ENCODE assay signal across 28 mouse cellular contexts in genomic region chr9:41257244-41257643, GRCm38 (mm10).
"Had no signal": no experiment of that assay in that cellular context is flagged by ENCODE, and none has a peak within 500 bp of the region (broad histone marks: within the 10 kb centered on the region; RNA-seq: fewer than 3 reads in every experiment).

No protein-coding gene starts in this region.

- ATAC-seq: liver, postnatal 0 days; lung, postnatal 0 days had no signal

- H3K9ac ChIP-seq: kidney, embryonic 15.5 days; limb, embryonic 12.5 days; limb, embryonic 15.5 days; liver, embryonic 14.5 days; liver, postnatal 0 days; lung, embryonic 14.5 days; neural tube, embryonic 12.5 days; neural tube, embryonic 15.5 days; stomach, embryonic 15.5 days had no signal

- H3K9me3 ChIP-seq: kidney, embryonic 15.5 days; limb, embryonic 12.5 days; limb, embryonic 15.5 days; megakaryocyte, embryonic 14.5 days; midbrain, embryonic 10.5 days; neural tube, embryonic 12.5 days; neural tube, embryonic 15.5 days; stomach, embryonic 15.5 days had no signal

- H3K27me3 ChIP-seq: kidney, embryonic 15.5 days; limb, embryonic 12.5 days; limb, embryonic 15.5 days; neural tube, embryonic 12.5 days; neural tube, embryonic 15.5 days; stomach, embryonic 15.5 days had no signal

- H3K4me3 ChIP-seq: kidney, embryonic 15.5 days; layer of hippocampus, adult 2 months; left cerebral cortex, adult 2 months; limb, embryonic 12.5 days; limb, embryonic 15.5 days; megakaryocyte, embryonic 14.5 days; midbrain, embryonic 10.5 days; neural tube, embryonic 12.5 days; neural tube, embryonic 15.5 days; stomach, embryonic 15.5 days had no signal

- DNase-seq: kidney, adult 11 months; kidney, adult 8-10 months; kidney, postnatal 10 days; kidney, postnatal 4 days; layer of hippocampus, adult 9-11 months; left cerebral cortex, postnatal 4 days; liver, postnatal 0 days; lung, embryonic 14.5 days; midbrain, embryonic 14.5 days; right cerebral cortex, adult 18-20 months; right cerebral cortex, postnatal 14 days; right cerebral cortex, postnatal 4 days; spleen, adult 18-20 months; thymus, postnatal 25 days had no signal

- H3K4me2 ChIP-seq: kidney, embryonic 15.5 days; limb, embryonic 12.5 days; limb, embryonic 15.5 days; liver, embryonic 11.5 days; lung, embryonic 14.5 days; neural tube, embryonic 12.5 days; neural tube, embryonic 15.5 days; stomach, embryonic 15.5 days had no signal

- H3K36me3 ChIP-seq: kidney, embryonic 15.5 days; limb, embryonic 12.5 days; limb, embryonic 15.5 days; midbrain, embryonic 10.5 days; neural tube, embryonic 12.5 days; neural tube, embryonic 15.5 days; stomach, embryonic 15.5 days had no signal

- H3K27ac ChIP-seq: kidney, embryonic 15.5 days; layer of hippocampus, adult 2 months; left cerebral cortex, adult 2 months; limb, embryonic 12.5 days; limb, embryonic 15.5 days; liver, embryonic 14.5 days; macrophage; midbrain, embryonic 10.5 days; neural tube, embryonic 12.5 days; neural tube, embryonic 15.5 days; stomach, embryonic 15.5 days had no signal

- H3K4me1 ChIP-seq: kidney, embryonic 15.5 days; limb, embryonic 12.5 days; limb, embryonic 15.5 days; megakaryocyte, embryonic 14.5 days; midbrain, embryonic 10.5 days; neural tube, embryonic 12.5 days; neural tube, embryonic 15.5 days; stomach, embryonic 15.5 days had no signal
